Mouse (Mus musculus) A20 (cell line): ENCODE results near the gene Ctr9.

Experiments
- DNase-seq: peaks from one replicate; pipeline ENCODE4 v3.0.0-alpha.2; 2011; ENCODE audit warnings: low read depth, low spot score

The Ctr9 gene

DNA sequence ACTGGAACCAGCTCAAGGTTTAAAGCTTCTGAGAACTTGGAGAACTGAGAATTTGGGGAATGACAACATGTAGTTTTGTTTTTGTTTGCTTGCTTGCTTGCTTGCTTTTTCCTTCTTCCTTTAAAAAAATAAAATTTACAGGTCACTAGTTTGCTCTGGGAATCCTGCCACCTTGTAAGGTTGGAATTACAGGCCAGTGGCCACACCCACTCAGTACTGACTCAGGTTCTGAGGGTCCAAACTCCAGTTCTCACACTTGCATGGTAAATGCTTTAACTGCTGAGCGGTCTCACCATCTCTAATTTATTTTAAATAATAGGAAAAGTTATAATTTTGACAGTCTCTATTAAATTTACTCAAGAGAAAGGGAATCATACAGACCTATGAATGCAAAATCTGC is 69.4 kb downstream of the Ctr9 start:
- DNase-seq: no peak
